Mouse (Mus musculus) intestine, embryonic 15.5 days (tissue): ENCODE data around the gene Ltbp3. TPM values are rescaled to one million over a fixed set of nuclear protein-coding genes. Genes with fewer than 3 reads are reported as not detected.

Experiments
- ATAC-seq: fragments of 200-750 bp; cut with Nextera tagmentation; 2 replicates; pipeline ENCODE4 v1.8.0; 2017; ENCODE audit warnings: moderate TSS enrichment, moderate library complexity
- H3K27ac ChIP-seq: fragments of 300-500 bp; sonication (generic); 2 replicates; pipeline ENCODE4 v1.5.1; 2015; ENCODE audit warnings: mild to moderate bottlenecking, inconsistent platforms
- H3K27me3 ChIP-seq: fragments of 300-500 bp; sonication (generic); replicated peaks from 2 replicates; pipeline ENCODE4 v1.6.1; 2015; ENCODE audit warnings: inconsistent platforms
- H3K36me3 ChIP-seq: fragments of 300-500 bp; sonication (generic); 2 replicates; pipeline ENCODE4 v1.6.1; 2015; ENCODE audit warnings: inconsistent platforms
- H3K4me1 ChIP-seq: fragments of 300-500 bp; sonication (generic); replicated peaks from 2 replicates; pipeline ENCODE4 v1.6.1; 2015; ENCODE audit warnings: inconsistent platforms
- H3K4me2 ChIP-seq: fragments of 300-500 bp; sonication (generic); replicated peaks from 2 replicates; pipeline ENCODE4 v1.6.1; 2015; ENCODE audit warnings: mild to moderate bottlenecking, inconsistent platforms
- H3K4me3 ChIP-seq: fragments of 300-500 bp; sonication (generic); replicated peaks from 2 replicates; pipeline ENCODE4 v1.5.1; 2015; ENCODE audit warnings: inconsistent platforms
- H3K9ac ChIP-seq: fragments of 300-500 bp; sonication (generic); 2 replicates; pipeline ENCODE4 v1.6.1; 2015; ENCODE audit warnings: inconsistent platforms
- H3K9me3 ChIP-seq: fragments of 300-500 bp; sonication (generic); 2 replicates; pipeline ENCODE4 v1.6.1; 2016; ENCODE audit warnings: inconsistent platforms
- WGBS: fragments of 180-500 bp; shearing (Covaris S2); methylation state at CpG from one replicate; pipeline ENCODE4 v1.1.7; 2015; 5-methylcytosine and 5-hydroxymethylcytosine counted together
- polyA plus RNA-seq: library from polyadenylated mRNA; unstranded; fragments of >200 nt; fragmentation: Nextera tagmentation; extraction: Ambion mirVana; gene quantifications from 2 replicates; pipeline ENCODE4 v1.2.1, GENCODE M21; 2015

The Ltbp3 gene
- polyA plus RNA-seq: 20.7 and 21.7 TPM in 2 replicates

- Histone ChIP-seq H3K4me1 (peaks cover 33% of the 10 kb centered on the region), H3K9me3 (no peaks in the 10 kb centered on the region), H3K27ac (peak within 1 kb of the TSS; percentile 94), H3K27me3 (peaks cover 8% of the 10 kb centered on the region), H3K9ac (peak within 1 kb of the TSS; percentile 85), H3K36me3 (no peaks in the 10 kb centered on the region), H3K4me3 (peak within 1 kb of the TSS; percentile 62), H3K4me2 (peak within 1 kb of the TSS; percentile 96)
- ATAC-seq: peak; percentile 42; the same call in 1 of the 2 replicates
- WGBS: 37% methylated on average over 12 of the region's 14 CpGs
These were observed at the start of gene Ltbp3 for GRCm38 (mm10) chr19:5740320-5741317. Ltbp3 (plus strand) TSS chr19:5740904.

- Histone ChIP-seq H3K9ac (peak overlapping the region; percentile 92), H3K36me3 (peaks cover 19% of the 10 kb centered on the region), H3K9me3 (no peaks in the 10 kb centered on the region), H3K4me3 (peak overlapping the region; percentile 87), H3K27me3 (no peaks in the 10 kb centered on the region), H3K4me2 (peak overlapping the region; percentile 96), H3K27ac (peak overlapping the region; percentile 57), H3K4me1 (peaks cover 51% of the 10 kb centered on the region)
- 72% methylated on average over 5 of the region's 5 CpGs for WGBS
- no peak for ATAC-seq
These were observed 49.1 kb upstream of the Ltbp3 start for GRCm38 (mm10) chr19:5691601-5692000.

GRCm38 (mm10) chr19:5692086-5692912 is 48.4 kb upstream of the Ltbp3 start:
- H3K9ac ChIP-seq: peak overlapping the region; percentile 92
- H3K4me2 ChIP-seq: peak overlapping the region; percentile 96
- peaks cover 47% of the 10 kb centered on the region for H3K4me1 ChIP-seq
- H3K27me3 ChIP-seq: no peaks in the 10 kb centered on the region
- H3K27ac ChIP-seq: peak overlapping the region; percentile 48
- H3K36me3 ChIP-seq: peaks cover 21% of the 10 kb centered on the region
- 55% methylated on average over 10 of the region's 10 CpGs for WGBS
- ATAC-seq: no peak
- peak overlapping the region; percentile 87 for H3K4me3 ChIP-seq
- H3K9me3 ChIP-seq: no peaks in the 10 kb centered on the region

- Histone ChIP-seq H3K4me2 (peak overlapping the region; percentile 96), H3K36me3 (peaks cover 27% of the 10 kb centered on the region), H3K9me3 (no peaks in the 10 kb centered on the region), H3K27ac (peak overlapping the region; percentile 48), H3K27me3 (no peaks in the 10 kb centered on the region), H3K4me1 (peaks cover 41% of the 10 kb centered on the region), H3K4me3 (peak overlapping the region; percentile 87), H3K9ac (peak overlapping the region; percentile 92)
- ATAC-seq: no peak
- WGBS: 70% methylated on average over 10 of the region's 10 CpGs
These were observed 47.7 kb upstream of the Ltbp3 start for GRCm38 (mm10) chr19:5692913-5693396.

- H3K4me1 ChIP-seq: peaks cover 39% of the 10 kb centered on the region
- ATAC-seq: no peak
- no peak overlapping the region for H3K27ac ChIP-seq
- no peaks in the 10 kb centered on the region for H3K9me3 ChIP-seq
- no peak overlapping the region for H3K9ac ChIP-seq
- H3K4me2 ChIP-seq: peak overlapping the region; percentile 96
- peaks cover 36% of the 10 kb centered on the region for H3K36me3 ChIP-seq
- H3K4me3 ChIP-seq: no peak overlapping the region
- WGBS: 88% methylated on average over 6 of the region's 6 CpGs
- no peaks in the 10 kb centered on the region for H3K27me3 ChIP-seq
These were observed 46.9 kb upstream of the Ltbp3 start for GRCm38 (mm10) chr19:5693801-5694200.

GRCm38 (mm10) chr19:5695849-5696462 is 44.7 kb upstream of the Ltbp3 start:
- no peak overlapping the region for H3K9ac ChIP-seq
- H3K27ac ChIP-seq: no peak overlapping the region

DNA sequence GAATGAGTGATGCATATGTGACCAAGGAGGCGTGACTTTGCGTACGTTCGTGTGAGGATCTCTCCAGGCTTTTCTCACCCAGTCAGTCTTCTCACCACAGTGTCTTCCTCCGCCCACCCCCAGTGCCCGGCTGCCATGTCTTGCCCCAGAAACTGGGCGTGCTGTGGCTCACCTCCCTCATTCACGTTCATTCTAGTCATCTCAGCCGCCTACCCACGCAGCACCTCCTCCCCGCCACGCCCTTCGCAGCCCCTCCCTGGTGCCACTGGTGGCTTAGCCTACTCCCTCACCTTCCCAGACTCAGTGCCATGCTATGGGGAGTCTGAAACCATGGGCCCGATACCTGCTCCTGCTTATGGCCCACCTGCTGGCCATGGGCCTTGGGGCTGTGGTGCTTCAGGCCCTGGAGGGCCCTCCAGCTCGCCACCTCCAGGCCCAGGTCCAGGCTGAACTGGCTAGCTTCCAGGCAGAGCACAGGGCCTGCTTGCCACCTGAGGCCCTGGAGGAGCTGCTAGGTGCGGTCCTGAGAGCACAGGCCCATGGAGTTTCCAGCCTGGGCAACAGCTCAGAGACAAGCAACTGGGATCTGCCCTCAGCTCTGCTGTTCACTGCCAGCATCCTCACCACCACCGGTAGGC is 36.4 kb upstream of the Ltbp3 start, which contains the start of gene Kcnk7:
Gene Kcnk7, plus strand, starts transcription at position 205 of the 638 bp plus-strand sequence.
- Histone ChIP-seq H3K27ac (peak within 1 kb of the TSS; percentile 56), H3K4me1 (peaks cover 20% of the 10 kb centered on the region), H3K4me2 (no peak within 1 kb of the TSS; the same call in 1 of the 2 replicates), H3K4me3 (no peak within 1 kb of the TSS), H3K27me3 (no peaks in the 10 kb centered on the region), H3K9ac (0 out of 2 replicates have a peak within 1 kb of the TSS, but pooled peaks have one; percentile 26), H3K9me3 (no peaks in the 10 kb centered on the region), H3K36me3 (peaks cover 43% of the 10 kb centered on the region)
- peak; percentile 15 for ATAC-seq
- 66% methylated on average over 17 of the region's 17 CpGs for WGBS

More at GRCm38 (mm10) chr19:5695849-5696462, 44.7 kb upstream of the Ltbp3 start:
- Histone ChIP-seq H3K4me3 (no peak overlapping the region), H3K9me3 (no peaks in the 10 kb centered on the region), H3K4me1 (peaks cover 29% of the 10 kb centered on the region), H3K27me3 (no peaks in the 10 kb centered on the region), H3K4me2 (no peak overlapping the region), H3K36me3 (peaks cover 52% of the 10 kb centered on the region)
- no peak for ATAC-seq
- WGBS: 38% methylated on average over 41 of the region's 41 CpGs

DNA sequence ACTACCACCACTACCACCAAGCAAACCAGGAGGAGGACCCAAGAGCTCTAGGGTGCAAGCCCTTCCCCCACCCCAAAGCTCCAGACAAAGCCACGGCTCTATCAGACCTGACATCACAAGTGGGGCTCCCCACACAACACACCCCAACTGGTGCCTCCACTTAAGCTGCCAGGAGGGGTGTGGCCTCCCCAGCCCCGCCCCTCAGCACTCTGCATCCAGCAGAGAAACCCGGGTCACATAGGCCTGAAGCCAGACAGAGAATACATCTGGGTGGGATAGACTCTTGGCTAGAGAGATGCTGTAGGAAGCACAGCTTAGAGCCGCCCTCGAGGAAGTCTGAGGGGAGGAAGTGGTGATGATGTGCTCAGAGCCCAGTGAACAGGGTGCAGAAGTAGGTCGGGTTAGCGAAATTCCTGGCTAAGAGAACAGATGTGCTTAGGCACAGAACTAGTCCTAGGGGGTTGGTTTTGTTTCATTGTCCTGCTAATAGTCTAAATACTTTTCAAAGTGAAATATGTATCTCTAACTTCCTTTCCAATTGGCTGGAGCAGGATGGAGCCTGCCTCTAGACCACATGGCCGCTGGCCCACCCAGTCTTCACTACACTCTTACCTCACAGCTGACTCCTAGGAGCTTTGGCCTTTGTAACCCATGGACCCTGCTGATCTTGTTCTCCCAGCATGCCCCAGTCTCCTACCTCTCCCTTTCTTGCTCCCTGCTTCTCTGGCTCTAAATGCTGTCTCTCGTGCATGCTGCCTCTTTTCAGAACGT is 35.7 kb upstream of the Ltbp3 start:
- H3K9ac ChIP-seq: no peak overlapping the region
- no peaks in the 10 kb centered on the region for H3K9me3 ChIP-seq
- peaks cover 20% of the 10 kb centered on the region for H3K4me1 ChIP-seq
- H3K4me2 ChIP-seq: no peak overlapping the region; the same call in 1 of the 2 replicates
- peak; percentile 80 for ATAC-seq
- no peaks in the 10 kb centered on the region for H3K27me3 ChIP-seq
- WGBS: 33% methylated on average over 10 of the region's 10 CpGs
- H3K4me3 ChIP-seq: no peak overlapping the region
- H3K27ac ChIP-seq: peak overlapping the region; percentile 56
- H3K36me3 ChIP-seq: peaks cover 44% of the 10 kb centered on the region

DNA sequence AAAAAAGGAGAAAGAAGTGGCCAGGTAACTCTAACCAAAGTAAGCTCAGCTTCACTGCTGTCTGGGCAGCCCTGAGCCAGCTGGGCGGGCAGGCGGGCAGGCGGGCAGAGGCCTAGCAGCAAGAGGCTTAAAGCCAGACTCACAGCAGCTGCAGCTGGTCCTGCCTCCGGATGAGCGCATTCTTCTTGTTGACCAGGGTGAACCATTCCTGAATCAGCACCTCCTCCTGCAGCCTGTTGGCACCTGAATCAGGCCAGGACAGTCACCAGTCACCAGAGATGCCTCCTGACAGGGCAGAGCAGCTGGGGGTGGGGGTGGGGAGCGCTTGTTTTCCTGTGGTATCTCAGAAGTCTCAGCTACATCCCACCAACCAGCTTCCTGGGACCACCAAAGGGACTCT is 30.6 kb upstream of the Ltbp3 start:
- Histone ChIP-seq H3K4me2 (no peak overlapping the region), H3K9me3 (no peaks in the 10 kb centered on the region), H3K36me3 (peaks cover 34% of the 10 kb centered on the region), H3K27me3 (no peaks in the 10 kb centered on the region), H3K9ac (no peak overlapping the region), H3K27ac (no peak overlapping the region), H3K4me1 (peaks cover 22% of the 10 kb centered on the region), H3K4me3 (no peak overlapping the region)
- 97% methylated on average over 6 of the region's 6 CpGs for WGBS
- ATAC-seq: no peak

GRCm38 (mm10) chr19:5710581-5710980 is 30.1 kb upstream of the Ltbp3 start:
- Histone ChIP-seq H3K4me2 (no peak overlapping the region), H3K4me1 (peaks cover 18% of the 10 kb centered on the region), H3K27me3 (no peaks in the 10 kb centered on the region), H3K36me3 (peaks cover 37% of the 10 kb centered on the region), H3K9me3 (no peaks in the 10 kb centered on the region), H3K4me3 (no peak overlapping the region), H3K9ac (no peak overlapping the region), H3K27ac (no peak overlapping the region)
- no peak for ATAC-seq
- 92% methylated on average over 8 of the region's 8 CpGs for WGBS
